Mouse (Mus musculus) neural tube, embryonic 14.5 days (tissue): ENCODE measurements around the gene Ankrd11. TPM values are rescaled to one million over a fixed set of nuclear protein-coding genes. Genes with fewer than 3 reads are reported as not detected.

ENCODE experiments used
- ATAC-seq: fragments of 200-750 bp; cut with Nextera tagmentation; 2 replicates; pipeline ENCODE4 v1.8.0; 2017; ENCODE audit warnings: low read depth, mild to moderate bottlenecking, moderate TSS enrichment, moderate library complexity
- H3K27ac ChIP-seq: fragments of 300-500 bp; sonication (generic); 2 replicates; pipeline ENCODE4 v1.5.1; 2014; ENCODE audit warnings: low read depth, mild to moderate bottlenecking, control low read depth, low read length, moderate library complexity, mixed read lengths
- H3K27me3 ChIP-seq: fragments of 300-500 bp; sonication (generic); 2 replicates; pipeline ENCODE4 v1.6.1; 2014; ENCODE audit warnings: low read length; ENCODE audit not compliant: control insufficient read depth, insufficient read depth
- H3K36me3 ChIP-seq: fragments of 300-500 bp; sonication (generic); 2 replicates; pipeline ENCODE4 v1.6.1; 2014; ENCODE audit warnings: low read length, mixed read lengths; ENCODE audit not compliant: control insufficient read depth, insufficient read depth
- H3K4me1 ChIP-seq: fragments of 300-500 bp; sonication (generic); 2 replicates; pipeline ENCODE4 v1.6.1; 2014; ENCODE audit warnings: low read length; ENCODE audit not compliant: control insufficient read depth, insufficient read depth
- H3K4me2 ChIP-seq: fragments of 300-500 bp; sonication (generic); 2 replicates; pipeline ENCODE4 v1.6.1; 2014; ENCODE audit warnings: mild to moderate bottlenecking, low read depth, low read length, control low read depth
- H3K4me3 ChIP-seq: fragments of 300-500 bp; sonication (generic); 2 replicates; pipeline ENCODE4 v1.5.1; 2014; ENCODE audit warnings: low read depth, low read length, control low read depth, mixed read lengths
- H3K9ac ChIP-seq: fragments of 300-500 bp; sonication (generic); replicated peaks from 2 replicates; pipeline ENCODE4 v1.6.1; 2014; ENCODE audit warnings: low read depth, mild to moderate bottlenecking, control low read depth, low read length, mixed read lengths
- H3K9me3 ChIP-seq: fragments of 300-500 bp; sonication (generic); 2 replicates; pipeline ENCODE4 v1.6.1; 2016; ENCODE audit warnings: low read length; ENCODE audit not compliant: control insufficient read depth
- WGBS: fragments of 180-500 bp; shearing (Covaris S2); extraction: QIAGEN DNeasy Blood & Tissue Kit; methylation state at CpG from one replicate; pipeline ENCODE4 v1.1.7; 2014; 5-methylcytosine and 5-hydroxymethylcytosine counted together
- polyA plus RNA-seq: library from polyadenylated mRNA; unstranded; fragments of >200 nt; fragmentation: Nextera tagmentation; extraction: Ambion mirVana; gene quantifications from 2 replicates; pipeline ENCODE4 v1.2.1, GENCODE M21; 2014

Ankrd11 gene
- polyA plus RNA-seq, 1 experiment from 2014 or later: 43.8 TPM

GRCm38 (mm10) chr8:122855123-122855522 is 187.0 kb downstream of the Ankrd11 start:
- Histone ChIP-seq H3K9me3 (no peaks in the 10 kb centered on the region), H3K27me3 (no peaks in the 10 kb centered on the region), H3K9ac (no peak overlapping the region), H3K27ac (no peak overlapping the region), H3K4me1 (no peaks in the 10 kb centered on the region), H3K4me2 (no peak overlapping the region), H3K36me3 (no peaks in the 10 kb centered on the region), H3K4me3 (no peak overlapping the region)
- WGBS: 85% methylated on average over 4 of the region's 4 CpGs
- ATAC-seq: no peak

- Histone ChIP-seq H3K4me2 (no peak overlapping the region), H3K27me3 (no peaks in the 10 kb centered on the region), H3K4me1 (no peaks in the 10 kb centered on the region), H3K4me3 (no peak overlapping the region), H3K36me3 (no peaks in the 10 kb centered on the region), H3K27ac (no peak overlapping the region), H3K9ac (no peak overlapping the region), H3K9me3 (no peaks in the 10 kb centered on the region)
- ATAC-seq: no peak
- WGBS: 88% methylated on average over 7 of the region's 7 CpGs
Measured at GRCm38 (mm10) chr8:122854388-122854787, 187.7 kb downstream of the Ankrd11 start.

GRCm38 (mm10) chr8:122853340-122853771 is 188.7 kb downstream of the Ankrd11 start:
- no peak overlapping the region for H3K9ac ChIP-seq
- peak; percentile 63 for ATAC-seq
- H3K4me3 ChIP-seq: no peak overlapping the region
- no peak overlapping the region for H3K4me2 ChIP-seq
- H3K36me3 ChIP-seq: no peaks in the 10 kb centered on the region
- H3K9me3 ChIP-seq: no peaks in the 10 kb centered on the region
- 8% methylated on average over 11 of the region's 11 CpGs for WGBS
- H3K4me1 ChIP-seq: no peaks in the 10 kb centered on the region
- no peak overlapping the region for H3K27ac ChIP-seq
- no peaks in the 10 kb centered on the region for H3K27me3 ChIP-seq

GRCm38 (mm10) chr8:122852546-122852905 is 189.6 kb downstream of the Ankrd11 start:
- WGBS: 64% methylated on average over 1 of the region's 1 CpGs
- no peak for ATAC-seq
- Histone ChIP-seq H3K4me3 (no peak overlapping the region), H3K4me1 (no peaks in the 10 kb centered on the region), H3K9me3 (no peaks in the 10 kb centered on the region), H3K4me2 (no peak overlapping the region), H3K9ac (no peak overlapping the region), H3K27me3 (no peaks in the 10 kb centered on the region), H3K27ac (no peak overlapping the region), H3K36me3 (no peaks in the 10 kb centered on the region)

- Histone ChIP-seq H3K27me3 (no peaks in the 10 kb centered on the region), H3K4me1 (no peaks in the 10 kb centered on the region), H3K9me3 (no peaks in the 10 kb centered on the region), H3K27ac (no peak overlapping the region), H3K4me2 (no peak overlapping the region), H3K4me3 (no peak overlapping the region), H3K9ac (no peak overlapping the region), H3K36me3 (no peaks in the 10 kb centered on the region)
- WGBS: 85% methylated on average over 12 of the region's 12 CpGs
- no peak for ATAC-seq
Measured at GRCm38 (mm10) chr8:122851692-122852545, 190.2 kb downstream of the Ankrd11 start.

- ATAC-seq: no peak
- no peak overlapping the region for H3K4me2 ChIP-seq
- WGBS: 71% methylated on average over 3 of the region's 3 CpGs
Measured at GRCm38 (mm10) chr8:122850641-122851240, 191.3 kb downstream of the Ankrd11 start.

GRCm38 (mm10) chr8:122849152-122849910 is 192.7 kb downstream of the Ankrd11 start:
- H3K4me2 ChIP-seq: no peak overlapping the region
- H3K9me3 ChIP-seq: no peaks in the 10 kb centered on the region
- 67% methylated on average over 11 of the region's 11 CpGs for WGBS
- no peak overlapping the region for H3K9ac ChIP-seq
- ATAC-seq: no peak
- no peaks in the 10 kb centered on the region for H3K4me1 ChIP-seq
- no peak overlapping the region for H3K4me3 ChIP-seq
- no peaks in the 10 kb centered on the region for H3K27me3 ChIP-seq
- no peaks in the 10 kb centered on the region for H3K36me3 ChIP-seq
- no peak overlapping the region for H3K27ac ChIP-seq

More at GRCm38 (mm10) chr8:122850641-122851240, 191.3 kb downstream of the Ankrd11 start:
- Histone ChIP-seq H3K4me1 (no peaks in the 10 kb centered on the region), H3K4me3 (no peak overlapping the region), H3K9me3 (no peaks in the 10 kb centered on the region), H3K27ac (no peak overlapping the region), H3K27me3 (no peaks in the 10 kb centered on the region), H3K9ac (no peak overlapping the region), H3K36me3 (no peaks in the 10 kb centered on the region)

GRCm38 (mm10) chr8:122847829-122848561 is 194.1 kb downstream of the Ankrd11 start, which contains the start of gene Cdh15:
Gene Cdh15 (plus strand): TSS chr8:122847966.
- H3K4me3 ChIP-seq: no peak within 1 kb of the TSS
- no peak within 1 kb of the TSS for H3K27ac ChIP-seq
- H3K4me1 ChIP-seq: no peaks in the 10 kb centered on the region
- no peaks in the 10 kb centered on the region for H3K9me3 ChIP-seq
- H3K27me3 ChIP-seq: no peaks in the 10 kb centered on the region
- no peaks in the 10 kb centered on the region for H3K36me3 ChIP-seq
- ATAC-seq: peak; percentile 73; the same call in 1 of the 2 replicates
- WGBS: 15% methylated on average over 18 of the region's 18 CpGs
- H3K9ac ChIP-seq: no peak within 1 kb of the TSS
- H3K4me2 ChIP-seq: peak within 1 kb of the TSS; percentile 24; the same call in 1 of the 2 replicates
